Mouse (Mus musculus): Measurements from ENCODE around the gene Tiam2.

GRCm38 (mm10) chr17:3354856-3355255 is 28.5 kb downstream of the Tiam2 start:
- no peak for TF ChIP-seq CTCF (IDR thresholded peaks at IDR 0.05; ENCODE audit: control insufficient read depth, insufficient read depth, low read length)
- TF ChIP-seq POLR2A (IDR thresholded peaks at IDR 0.05; ENCODE audit: borderline replicate concordance, control insufficient read depth, low read depth, low read length) = no peak

Measured in bone marrow, adult 2 months (tissue).